Mouse (Mus musculus) c-Kit-positive CD71-positive TER-119-negative erythroid progenitor cells, embryonic 14.5 days (primary cell): ENCODE results near the gene Ampd1.

ENCODE experiments used
- DNase-seq: peaks from one replicate; pipeline ENCODE4 v3.0.0-alpha.2; 2013; ENCODE audit warnings: low read depth

The Ampd1 gene

GRCm38 (mm10) chr3:103102454-103103390, 28.9 kb downstream of the Ampd1 start, which contains the start of gene Dennd2c:
Gene Dennd2c (plus strand): TSS chr3:103102604.
- peak; percentile 84 for DNase-seq

GRCm38 (mm10) chr3:103107565-103108240, 33.9 kb downstream of the Ampd1 start:
- no peak for DNase-seq

- DNase-seq = no peak
Observed at GRCm38 (mm10) chr3:103112216-103112615, 38.4 kb downstream of the Ampd1 start.

GRCm38 (mm10) chr3:103123636-103124035, 49.8 kb downstream of the Ampd1 start:
- DNase-seq = no peak

GRCm38 (mm10) chr3:103126138-103126537, 52.3 kb downstream of the Ampd1 start:
- DNase-seq = no peak

GRCm38 (mm10) chr3:103127177-103127576, 53.4 kb downstream of the Ampd1 start:
- DNase-seq = no peak

GRCm38 (mm10) chr3:103127721-103128120, 53.9 kb downstream of the Ampd1 start:
- no peak for DNase-seq

GRCm38 (mm10) chr3:103128251-103128650, 54.4 kb downstream of the Ampd1 start:
- DNase-seq = no peak

- DNase-seq = peak; percentile 77
Observed at GRCm38 (mm10) chr3:103129367-103130159, 55.7 kb downstream of the Ampd1 start.

GRCm38 (mm10) chr3:103130236-103130751, 56.5 kb downstream of the Ampd1 start:
- DNase-seq = peak; percentile 43

- DNase-seq = no peak
Observed at GRCm38 (mm10) chr3:103133098-103133497, 59.3 kb downstream of the Ampd1 start.

GRCm38 (mm10) chr3:103136414-103137077, 62.7 kb downstream of the Ampd1 start:
- no peak for DNase-seq

GRCm38 (mm10) chr3:103139047-103139446, 65.2 kb downstream of the Ampd1 start:
- no peak for DNase-seq

GRCm38 (mm10) chr3:103140095-103140838, 66.5 kb downstream of the Ampd1 start:
- DNase-seq = peak; percentile 56

GRCm38 (mm10) chr3:103141287-103141686, 67.5 kb downstream of the Ampd1 start:
- no peak for DNase-seq

- no peak for DNase-seq
Observed at GRCm38 (mm10) chr3:103142366-103142765, 68.6 kb downstream of the Ampd1 start.

- no peak for DNase-seq
Observed at GRCm38 (mm10) chr3:103145336-103145735, 71.5 kb downstream of the Ampd1 start.

- DNase-seq = no peak
Observed at GRCm38 (mm10) chr3:103145791-103146190, 72.0 kb downstream of the Ampd1 start.

GRCm38 (mm10) chr3:103146330-103147166, 72.7 kb downstream of the Ampd1 start:
- no peak for DNase-seq

GRCm38 (mm10) chr3:103147775-103148174, 74.0 kb downstream of the Ampd1 start:
- no peak for DNase-seq
